Mouse (Mus musculus): Measurements from ENCODE around the gene Rdh9. TPM values are rescaled to one million over a fixed set of nuclear protein-coding genes. Genes with fewer than 3 reads are reported as not detected.

Rdh9 gene
- total RNA-seq, 2 experiments from 2014 or later = 0.34 TPM; not detected in 1

DNA sequence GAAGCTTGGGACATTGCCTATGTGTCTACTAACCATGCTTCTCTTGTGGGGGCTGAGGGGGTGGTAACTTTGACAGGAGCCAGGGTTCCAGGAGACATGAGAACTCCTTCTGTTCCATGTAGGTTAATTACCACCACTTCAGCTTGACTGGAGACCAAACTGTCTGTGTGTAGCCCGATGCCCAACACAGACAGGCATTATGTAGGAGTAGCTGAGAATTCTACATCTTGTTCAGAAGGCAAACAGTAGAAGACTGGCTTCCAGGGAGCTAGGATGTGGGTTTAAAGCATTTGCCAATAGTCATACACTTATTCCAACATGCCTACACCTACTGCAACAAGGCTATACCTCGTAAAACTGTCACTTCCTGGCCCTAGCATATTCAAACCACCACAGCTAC, 62.4 kb downstream of the Rdh9 start:
- DNase-seq (ENCODE audit: low spot score in 2 of 2) = no peak

DNA sequence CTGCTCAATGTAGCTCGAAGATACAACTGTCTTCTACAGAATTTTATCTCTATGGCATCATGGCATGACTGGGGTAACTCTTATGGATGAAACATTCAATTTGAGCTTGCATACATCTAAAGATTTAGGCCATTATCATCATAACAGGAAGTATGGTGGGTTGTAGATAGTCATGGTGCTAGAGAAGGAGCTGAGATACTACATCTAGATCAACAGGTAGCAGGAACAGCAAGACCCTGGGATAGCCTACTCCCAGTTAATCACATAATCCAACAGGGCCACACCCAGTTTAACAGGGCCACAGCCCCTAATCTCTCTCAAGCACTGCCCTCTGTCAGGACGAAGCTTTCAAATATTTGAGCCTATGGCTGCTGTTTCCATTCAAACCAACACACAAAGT, 64.6 kb downstream of the Rdh9 start:
- no peak for DNase-seq (ENCODE audit: low spot score in 2 of 2)

Other genes starting within 250 kb of the Rdh9 start
- 1 to 10 TPM; 1.9 to 2.2 TPM for gene Nxph4, start 241.8 kb upstream of the Rdh9 start, total RNA-seq (2021)
- 100 to 1,000 TPM; 184 to 193 TPM for gene Lrp1, start 155.2 kb upstream of the Rdh9 start, total RNA-seq (2021)
- 10 to 100 TPM; 25.9 to 27.0 TPM for gene Stat6, start 133.4 kb upstream of the Rdh9 start, total RNA-seq (2021)
- 1 to 10 TPM; 6.0 to 7.3 TPM for gene Nemp1, start 109.5 kb upstream of the Rdh9 start, total RNA-seq (2021)
- 10 to 100 TPM; 14.5 to 14.8 TPM for gene Nab2, start 107.8 kb upstream of the Rdh9 start, total RNA-seq (2021)
- gene Myo1a, start 71.2 kb upstream of the Rdh9 start, total RNA-seq (2021) = 1 to 10 TPM in 1 of 2 experiments, under 1 TPM in 1; 0.29 to 1.0 TPM
- gene Tac2, start 51.9 kb upstream of the Rdh9 start, total RNA-seq (2021) = under 1 TPM in 1 of 2 experiments, not detected in 1; 0.44 TPM
- 1 to 10 TPM; 6.9 to 8.2 TPM for gene Zbtb39, start 36.8 kb upstream of the Rdh9 start, total RNA-seq (2021)
- gene Gpr182, start 24.7 kb upstream of the Rdh9 start, total RNA-seq (2021) = under 1 TPM; 0.34 to 0.56 TPM
- under 1 TPM; 0.08 to 0.15 TPM for gene Rdh1, start 16.7 kb upstream of the Rdh9 start, total RNA-seq (2021)
- gene Rdh16f1, start 16.6 kb upstream of the Rdh9 start, total RNA-seq (2021) = under 1 TPM in 1 of 2 experiments, not detected in 1; 0.29 TPM
- under 1 TPM in 1 of 2 experiments, not detected in 1; 0.12 TPM for gene Rdh16, start 24.8 kb downstream of the Rdh9 start, total RNA-seq (2021)
- gene Rdh19, start 73.5 kb downstream of the Rdh9 start, total RNA-seq (2021) = not detected
- not detected for gene Rdh16f2, start 90.1 kb downstream of the Rdh9 start, total RNA-seq (2021)
- gene Rdh7, start 112.4 kb downstream of the Rdh9 start, total RNA-seq (2021) = under 1 TPM in 1 of 2 experiments, not detected in 1; 0.52 TPM
- not detected for gene Sdr9c7, start 122.1 kb downstream of the Rdh9 start, total RNA-seq (2021)
- gene Hsd17b6, start 231.2 kb downstream of the Rdh9 start, total RNA-seq (2021) = under 1 TPM in 1 of 2 experiments, not detected in 1; 0.44 TPM
- gene Prim1, start 238.8 kb downstream of the Rdh9 start, total RNA-seq (2021) = 10 to 100 TPM; 15.4 to 15.5 TPM

Data from gastrocnemius, postnatal 4 days (tissue).